Mouse (Mus musculus) intestine, embryonic 16.5 days (tissue): ENCODE data around the gene Pop4. TPM values are rescaled to one million over a fixed set of nuclear protein-coding genes. Genes with fewer than 3 reads are reported as not detected.
A peak's percentile ranks its signal among the peaks of the same experiment; 100 is the strongest.
"Not testable (repeated sequence)": the region's sequence is repeated elsewhere in the genome, so short reads cannot be mapped to it uniquely, and the experiment has no call there.

Experiments
- ATAC-seq: fragments of 200-750 bp; cut with Nextera tagmentation; 2 replicates; pipeline ENCODE4 v1.8.0; 2017; ENCODE audit warnings: moderate TSS enrichment, moderate library complexity
- H3K27ac ChIP-seq: fragments of 300-500 bp; sonication (generic); 2 replicates; pipeline ENCODE4 v1.5.1; 2014; ENCODE audit warnings: mild to moderate bottlenecking, low read length
- H3K27me3 ChIP-seq: fragments of 300-500 bp; sonication (generic); replicated peaks from 2 replicates; pipeline ENCODE4 v1.6.1; 2014; ENCODE audit warnings: low read length, control low read depth, mixed read lengths; ENCODE audit not compliant: control insufficient read depth, insufficient read depth
- H3K36me3 ChIP-seq: fragments of 300-500 bp; sonication (generic); 2 replicates; pipeline ENCODE4 v1.6.1; 2014; ENCODE audit warnings: low read length, control low read depth; ENCODE audit not compliant: control insufficient read depth, insufficient read depth
- H3K4me1 ChIP-seq: fragments of 300-500 bp; sonication (generic); 2 replicates; pipeline ENCODE4 v1.6.1; 2014; ENCODE audit warnings: low read length, control low read depth, mixed read lengths; ENCODE audit not compliant: control insufficient read depth, insufficient read depth
- H3K4me2 ChIP-seq: fragments of 300-500 bp; sonication (generic); 2 replicates; pipeline ENCODE4 v1.6.1; 2014; ENCODE audit warnings: low read depth, low read length, control low read depth
- H3K4me3 ChIP-seq: fragments of 300-500 bp; sonication (generic); 2 replicates; pipeline ENCODE4 v1.5.1; 2014; ENCODE audit warnings: mild to moderate bottlenecking, low read length
- H3K9ac ChIP-seq: fragments of 300-500 bp; sonication (generic); 2 replicates; pipeline ENCODE4 v1.6.1; 2014; ENCODE audit warnings: low read depth, low read length
- H3K9me3 ChIP-seq: fragments of 300-500 bp; sonication (generic); 2 replicates; pipeline ENCODE4 v1.6.1; 2016; ENCODE audit warnings: low read length, control low read depth; ENCODE audit not compliant: control insufficient read depth
- WGBS: fragments of 180-500 bp; shearing (Covaris S2); extraction: QIAGEN DNeasy Blood & Tissue Kit; methylation state at CpG from one replicate; pipeline ENCODE4 v1.1.7; 2014; 5-methylcytosine and 5-hydroxymethylcytosine counted together
- polyA plus RNA-seq: library from polyadenylated mRNA; unstranded; fragments of >200 nt; fragmentation: Nextera tagmentation; extraction: Ambion mirVana; gene quantifications from 2 replicates; pipeline ENCODE4 v1.2.1, GENCODE M21; 2015

Pop4 gene
- polyA plus RNA-seq: 38.4 and 43.7 TPM in 2 replicates

DNA sequence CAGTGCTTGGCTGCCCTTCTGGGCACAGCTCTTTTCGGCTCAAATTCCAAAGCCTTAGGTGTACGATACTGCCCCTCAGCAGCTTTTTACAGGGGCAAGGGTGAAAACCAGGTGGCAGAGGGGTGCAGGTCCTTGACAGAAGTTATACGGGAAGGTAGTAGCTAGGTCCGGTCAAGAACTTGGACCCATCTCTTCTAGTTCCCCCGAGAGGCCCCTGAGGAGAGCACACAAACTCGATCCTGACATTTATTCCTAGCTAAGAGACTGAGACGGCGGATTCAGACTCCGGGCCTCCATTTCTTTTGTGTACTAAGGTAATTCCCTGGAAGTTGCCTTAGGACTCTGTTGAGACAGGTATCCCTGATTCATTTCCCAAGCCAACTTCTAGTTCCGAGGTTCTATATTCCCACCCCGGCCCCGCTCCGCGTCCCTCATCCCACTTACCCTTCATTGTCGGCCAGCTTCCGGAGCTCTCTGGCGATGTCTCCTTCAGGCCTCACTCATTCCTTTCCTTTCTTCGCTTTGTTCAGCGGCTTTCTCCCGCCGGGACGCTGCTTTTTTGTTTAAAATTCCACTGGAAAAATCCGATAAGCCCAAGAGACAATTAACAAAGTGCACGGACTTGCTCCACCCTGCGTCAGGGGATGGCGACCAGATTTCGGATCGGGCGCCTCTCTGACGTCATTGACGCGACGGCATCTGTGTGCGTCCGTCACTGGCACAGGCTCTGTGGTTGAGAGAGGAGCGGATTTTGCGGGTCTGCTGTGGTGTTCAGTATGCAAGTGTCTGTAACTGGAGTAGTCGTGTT lies at the start of gene Pop4:
Pop4 (minus strand) TSS at position 721 of the 808 bp plus-strand sequence.
- peak within 1 kb of the TSS; percentile 84 for H3K4me2 ChIP-seq
- H3K9ac ChIP-seq: peak within 1 kb of the TSS; percentile 83
- H3K36me3 ChIP-seq: no peaks in the 10 kb centered on the region; the same call in none of the 2 replicates
- H3K4me3 ChIP-seq: peak within 1 kb of the TSS; percentile 77
- no peaks in the 10 kb centered on the region for H3K9me3 ChIP-seq
- no peaks in the 10 kb centered on the region for H3K27me3 ChIP-seq
- WGBS: under 1% methylated on average over 38 of the region's 38 CpGs
- peak; percentile 96 for ATAC-seq
- peak within 1 kb of the TSS; percentile 45; the same call in 1 of the 2 replicates for H3K27ac ChIP-seq
- H3K4me1 ChIP-seq: peaks cover 10% of the 10 kb centered on the region

DNA sequence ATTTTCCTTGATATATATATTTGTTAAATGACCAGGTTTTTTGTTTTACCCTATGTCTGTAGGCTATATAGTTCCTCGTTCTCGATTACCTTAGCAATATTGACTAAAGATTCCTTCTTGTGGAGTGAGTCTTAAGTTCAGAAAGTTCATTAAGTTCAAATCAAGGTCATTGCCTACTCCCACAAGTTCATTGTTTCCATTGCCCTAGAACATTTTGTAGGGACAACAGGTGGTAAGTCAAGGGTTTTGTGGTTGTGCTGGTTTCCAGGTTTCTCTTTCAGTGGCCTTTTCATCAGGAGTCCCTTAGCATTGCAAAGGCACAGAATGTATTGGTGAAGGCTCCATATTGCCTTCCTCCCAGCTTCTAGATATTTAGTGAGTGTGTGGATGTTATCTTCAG lies 49.4 kb upstream of the Pop4 start:
- no peak overlapping the region for H3K9ac ChIP-seq
- no peak for ATAC-seq

GRCm38 (mm10) chr7:38282192-38282591 lies 11.0 kb upstream of the Pop4 start:
- not testable (repeated sequence) for ATAC-seq, H3K9ac ChIP-seq, H3K27ac ChIP-seq, H3K36me3 ChIP-seq, H3K4me3 ChIP-seq, H3K27me3 ChIP-seq, H3K9me3 ChIP-seq, H3K4me1 ChIP-seq, H3K4me2 ChIP-seq
- 24% methylated on average over 4 of the region's 4 CpGs for WGBS

More for the DNA sequence above, 49.4 kb upstream of the Pop4 start:
- H3K27me3 ChIP-seq: no peaks in the 10 kb centered on the region
- H3K36me3 ChIP-seq: no peaks in the 10 kb centered on the region
- no peaks in the 10 kb centered on the region for H3K4me1 ChIP-seq
- no peak overlapping the region for H3K4me2 ChIP-seq
- no peaks in the 10 kb centered on the region for H3K9me3 ChIP-seq
- 88% methylated on average over 2 of the region's 2 CpGs for WGBS
- no peak overlapping the region for H3K27ac ChIP-seq
- no peak overlapping the region for H3K4me3 ChIP-seq

GRCm38 (mm10) chr7:38272551-38272950 lies 1.3 kb upstream of the Pop4 start:
- H3K36me3 ChIP-seq: no peaks in the 10 kb centered on the region; the same call in 1 of the 2 replicates
- no peak overlapping the region for H3K9ac ChIP-seq
- H3K27ac ChIP-seq: no peak overlapping the region
- no peaks in the 10 kb centered on the region for H3K9me3 ChIP-seq
- no peaks in the 10 kb centered on the region for H3K27me3 ChIP-seq
- ATAC-seq: no peak
- no peak overlapping the region for H3K4me2 ChIP-seq
- peaks cover 10% of the 10 kb centered on the region for H3K4me1 ChIP-seq
- H3K4me3 ChIP-seq: no peak overlapping the region

GRCm38 (mm10) chr7:38271859-38272258 lies 636 bp upstream of the Pop4 start:
- Histone ChIP-seq H3K9ac (peak overlapping the region; percentile 83), H3K36me3 (no peaks in the 10 kb centered on the region; the same call in 1 of the 2 replicates), H3K9me3 (no peaks in the 10 kb centered on the region), H3K27ac (no peak overlapping the region), H3K27me3 (no peaks in the 10 kb centered on the region), H3K4me2 (peak overlapping the region; percentile 67), H3K4me1 (peaks cover 10% of the 10 kb centered on the region), H3K4me3 (peak overlapping the region; percentile 77)
- WGBS: 7% methylated on average over 4 of the region's 4 CpGs
- peak; percentile 18; the same call in 1 of the 2 replicates for ATAC-seq

DNA sequence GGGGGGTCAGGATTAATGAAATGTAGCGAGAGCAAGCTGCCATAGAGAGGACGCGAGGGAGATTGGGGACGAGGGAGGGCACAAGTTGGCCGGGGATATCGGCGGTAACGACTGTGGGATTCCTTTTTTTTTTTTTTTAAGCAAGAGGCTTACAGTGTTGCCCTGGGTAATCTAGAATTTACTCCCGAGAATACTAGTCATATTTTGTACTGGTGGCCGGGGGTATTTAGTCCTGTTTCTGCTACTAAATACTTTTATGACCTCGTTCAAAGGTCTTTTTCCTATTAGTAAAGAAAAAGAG lies 238 bp upstream of the Pop4 start:
- Histone ChIP-seq H3K4me1 (peaks cover 10% of the 10 kb centered on the region), H3K27ac (peak overlapping the region; percentile 45; the same call in 1 of the 2 replicates), H3K9ac (peak overlapping the region; percentile 83), H3K27me3 (no peaks in the 10 kb centered on the region), H3K4me3 (peak overlapping the region; percentile 77), H3K4me2 (peak overlapping the region; percentile 67), H3K9me3 (no peaks in the 10 kb centered on the region), H3K36me3 (no peaks in the 10 kb centered on the region; the same call in 1 of the 2 replicates)
- WGBS: 0% methylated on average over 11 of the region's 11 CpGs
- ATAC-seq: peak; percentile 73

GRCm38 (mm10) chr7:38267006-38267680 lies 4.1 kb downstream of the Pop4 start:
- 0 out of 2 replicates have a peak, but pooled peaks have one; percentile 41 for ATAC-seq
- Histone ChIP-seq H3K4me3 (no peak overlapping the region), H3K4me1 (peaks cover 10% of the 10 kb centered on the region), H3K27ac (no peak overlapping the region), H3K9me3 (no peaks in the 10 kb centered on the region), H3K36me3 (peaks cover 9% of the 10 kb centered on the region), H3K27me3 (no peaks in the 10 kb centered on the region), H3K9ac (no peak overlapping the region), H3K4me2 (no peak overlapping the region)
- WGBS: 84% methylated on average over 8 of the region's 8 CpGs

- H3K27me3 ChIP-seq: no peaks in the 10 kb centered on the region
- WGBS: 85% methylated on average over 5 of the region's 5 CpGs
- peaks cover 9% of the 10 kb centered on the region for H3K36me3 ChIP-seq
- no peak overlapping the region for H3K9ac ChIP-seq
- H3K9me3 ChIP-seq: no peaks in the 10 kb centered on the region
- no peak overlapping the region for H3K4me2 ChIP-seq
- no peak for ATAC-seq
- no peak overlapping the region for H3K27ac ChIP-seq
- no peak overlapping the region for H3K4me3 ChIP-seq
- H3K4me1 ChIP-seq: no peaks in the 10 kb centered on the region
Measured at GRCm38 (mm10) chr7:38262406-38262805, 8.8 kb downstream of the Pop4 start.

DNA sequence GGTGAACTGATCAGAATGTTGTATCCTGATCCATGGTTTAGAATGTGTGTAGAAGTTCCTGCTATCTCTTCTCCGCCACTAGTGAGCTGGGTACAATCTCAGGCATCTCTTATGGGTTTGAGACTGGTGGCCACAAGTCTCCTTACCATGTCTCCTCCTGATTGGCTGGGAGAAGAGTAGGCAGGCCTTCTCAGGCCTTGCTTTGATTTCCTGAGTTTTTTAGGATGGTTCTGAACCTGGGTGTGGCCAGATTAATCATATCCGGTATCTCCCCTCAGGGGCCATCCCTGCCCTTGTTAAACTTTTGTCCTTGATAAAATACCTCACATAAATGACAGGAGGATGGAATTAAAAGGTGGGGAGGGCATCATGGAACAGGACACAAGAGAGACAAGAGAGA lies 11.6 kb downstream of the Pop4 start:
- H3K4me2 ChIP-seq: no peak overlapping the region
- peaks cover 6% of the 10 kb centered on the region; the same call in 1 of the 2 replicates for H3K36me3 ChIP-seq
- WGBS: 86% methylated on average over 2 of the region's 2 CpGs
- no peaks in the 10 kb centered on the region for H3K4me1 ChIP-seq
- no peaks in the 10 kb centered on the region for H3K9me3 ChIP-seq
- no peak overlapping the region for H3K9ac ChIP-seq
- no peak overlapping the region for H3K27ac ChIP-seq
- H3K27me3 ChIP-seq: no peaks in the 10 kb centered on the region
- no peak for ATAC-seq
- no peak overlapping the region for H3K4me3 ChIP-seq
